Mouse (Mus musculus): ENCODE measurements around the gene Vps37c. TPM values are rescaled to one million over a fixed set of nuclear protein-coding genes. Genes with fewer than 3 reads are reported as not detected.

Vps37c gene
- polyA plus RNA-seq, 1 experiment from 2014 or later: 23.1 TPM

- 89% methylated on average over 8 of the region's 8 CpGs for WGBS
Measured at GRCm38 (mm10) chr19:10761794-10762415, 73.4 kb downstream of the Vps37c start.

GRCm38 (mm10) chr19:10762468-10762867 lies 73.9 kb downstream of the Vps37c start:
- H3K36me3 ChIP-seq (ENCODE audit: control insufficient read depth, insufficient read depth, low read length): no peaks in the 10 kb centered on the region
- H3K9ac ChIP-seq (replicated peaks; ENCODE audit: low read depth, low read length): no peak overlapping the region
- no peak overlapping the region for H3K27ac ChIP-seq (ENCODE audit: low read depth, low read length)
- no peaks in the 10 kb centered on the region for H3K27me3 ChIP-seq (ENCODE audit: control insufficient read depth, insufficient read depth, low read length)
- no peaks in the 10 kb centered on the region for H3K4me1 ChIP-seq (ENCODE audit: control insufficient read depth, insufficient read depth, low read length)
- no peak for ATAC-seq (ENCODE audit: low read depth)
- no peak overlapping the region for H3K4me3 ChIP-seq (ENCODE audit: low read depth, low read length)
- WGBS: 93% methylated on average over 6 of the region's 6 CpGs
- no peaks in the 10 kb centered on the region for H3K9me3 ChIP-seq (ENCODE audit: control insufficient read depth, low read length)
- no peak overlapping the region for H3K4me2 ChIP-seq (ENCODE audit: low read depth, low read length)

More at GRCm38 (mm10) chr19:10761794-10762415, 73.4 kb downstream of the Vps37c start:
- Histone ChIP-seq H3K4me2 (ENCODE audit: low read depth, low read length) (no peak overlapping the region), H3K36me3 (ENCODE audit: control insufficient read depth, insufficient read depth, low read length) (no peaks in the 10 kb centered on the region), H3K9me3 (ENCODE audit: control insufficient read depth, low read length) (no peaks in the 10 kb centered on the region), H3K9ac (replicated peaks; ENCODE audit: low read depth, low read length) (no peak overlapping the region), H3K27me3 (ENCODE audit: control insufficient read depth, insufficient read depth, low read length) (no peaks in the 10 kb centered on the region), H3K4me3 (ENCODE audit: low read depth, low read length) (no peak overlapping the region), H3K4me1 (ENCODE audit: control insufficient read depth, insufficient read depth, low read length) (no peaks in the 10 kb centered on the region), H3K27ac (ENCODE audit: low read depth, low read length) (no peak overlapping the region)
- ATAC-seq (ENCODE audit: low read depth): no peak

- H3K27me3 ChIP-seq (ENCODE audit: control insufficient read depth, insufficient read depth, low read length): no peaks in the 10 kb centered on the region
- no peak overlapping the region for H3K4me2 ChIP-seq (ENCODE audit: low read depth, low read length)
- no peak overlapping the region for H3K4me3 ChIP-seq (ENCODE audit: low read depth, low read length)
- 86% methylated on average over 21 of the region's 21 CpGs for WGBS
- no peaks in the 10 kb centered on the region for H3K9me3 ChIP-seq (ENCODE audit: control insufficient read depth, low read length)
- no peak for ATAC-seq (ENCODE audit: low read depth)
- no peak overlapping the region for H3K27ac ChIP-seq (ENCODE audit: low read depth, low read length)
- no peaks in the 10 kb centered on the region for H3K4me1 ChIP-seq (ENCODE audit: control insufficient read depth, insufficient read depth, low read length)
- H3K36me3 ChIP-seq (ENCODE audit: control insufficient read depth, insufficient read depth, low read length): no peaks in the 10 kb centered on the region
- no peak overlapping the region for H3K9ac ChIP-seq (replicated peaks; ENCODE audit: low read depth, low read length)
Measured at GRCm38 (mm10) chr19:10763381-10764031, 75.0 kb downstream of the Vps37c start.

Other genes starting within 250 kb of the Vps37c start
- gene Lrrc10b, start 231.3 kb upstream of the Vps37c start, polyA plus RNA-seq (2014; fragmentation: Nextera tagmentation; extraction: Ambion mirVana): 0.66 and 0.75 TPM in 2 replicates
- gene Ppp1r32, start 205.8 kb upstream of the Vps37c start, polyA plus RNA-seq (2014; fragmentation: Nextera tagmentation; extraction: Ambion mirVana): 0.32 and 1.0 TPM in 2 replicates
- gene Cpsf7, start 163.5 kb upstream of the Vps37c start, polyA plus RNA-seq (2014; fragmentation: Nextera tagmentation; extraction: Ambion mirVana): 61.7 and 67.5 TPM in 2 replicates
- 67.8 and 73.3 TPM in 2 replicates for gene Sdhaf2, start 162.6 kb upstream of the Vps37c start, polyA plus RNA-seq (2014; fragmentation: Nextera tagmentation; extraction: Ambion mirVana)
- 53.2 and 58.2 TPM in 2 replicates for gene Tmem216, start 132.5 kb upstream of the Vps37c start, polyA plus RNA-seq (2014; fragmentation: Nextera tagmentation; extraction: Ambion mirVana)
- gene Cyb561a3, start 111.6 kb upstream of the Vps37c start, polyA plus RNA-seq (2014; fragmentation: Nextera tagmentation; extraction: Ambion mirVana): 22.3 and 22.9 TPM in 2 replicates
- gene Tmem138, start 111.4 kb upstream of the Vps37c start, polyA plus RNA-seq (2014; fragmentation: Nextera tagmentation; extraction: Ambion mirVana): 34.9 and 40.8 TPM in 2 replicates
- gene Ddb1, start 83.4 kb upstream of the Vps37c start, polyA plus RNA-seq (2014; fragmentation: Nextera tagmentation; extraction: Ambion mirVana): 176 and 245 TPM in 2 replicates
- gene Tkfc, start 83.1 kb upstream of the Vps37c start, polyA plus RNA-seq (2014; fragmentation: Nextera tagmentation; extraction: Ambion mirVana): 29.4 and 30.5 TPM in 2 replicates
- gene Vwce, start 54.5 kb upstream of the Vps37c start, polyA plus RNA-seq (2014; fragmentation: Nextera tagmentation; extraction: Ambion mirVana): 1.2 and 1.7 TPM in 2 replicates
- gene Pga5, start 10.7 kb upstream of the Vps37c start, polyA plus RNA-seq (2014; fragmentation: Nextera tagmentation; extraction: Ambion mirVana): not detected in 2 replicates
- 0.44 TPM in 1 of 2 replicates, not detected in the other for gene Cd5, start 50.3 kb downstream of the Vps37c start, polyA plus RNA-seq (2014; fragmentation: Nextera tagmentation; extraction: Ambion mirVana)
- gene Cd6, start 141.3 kb downstream of the Vps37c start, polyA plus RNA-seq (2014; fragmentation: Nextera tagmentation; extraction: Ambion mirVana): not detected in 2 replicates
- gene Slc15a3, start 151.0 kb downstream of the Vps37c start, polyA plus RNA-seq (2014; fragmentation: Nextera tagmentation; extraction: Ambion mirVana): 0.36 and 0.52 TPM in 2 replicates
- gene Tmem132a, start 181.2 kb downstream of the Vps37c start, polyA plus RNA-seq (2014; fragmentation: Nextera tagmentation; extraction: Ambion mirVana): 132 and 146 TPM in 2 replicates
- gene Tmem109, start 193.3 kb downstream of the Vps37c start, polyA plus RNA-seq (2014; fragmentation: Nextera tagmentation; extraction: Ambion mirVana): 36.3 and 39.1 TPM in 2 replicates
- gene Prpf19, start 206.5 kb downstream of the Vps37c start, polyA plus RNA-seq (2014; fragmentation: Nextera tagmentation; extraction: Ambion mirVana): 37.6 and 48.8 TPM in 2 replicates
- not detected in 2 replicates for gene Zp1, start 231.9 kb downstream of the Vps37c start, polyA plus RNA-seq (2014; fragmentation: Nextera tagmentation; extraction: Ambion mirVana)
- gene Ptgdr2, start 248.4 kb downstream of the Vps37c start, polyA plus RNA-seq (2014; fragmentation: Nextera tagmentation; extraction: Ambion mirVana): 0.10 and 0.11 TPM in 2 replicates

All from neural tube, embryonic 14.5 days (tissue).